Mouse (Mus musculus) embryonic facial prominence, embryonic 12.5 days (tissue): Measurements from ENCODE around the gene Slit2. TPM values are rescaled to one million over a fixed set of nuclear protein-coding genes. Genes with fewer than 3 reads are reported as not detected.
A peak's percentile ranks its signal among the peaks of the same experiment; 100 is the strongest.

Experiments used
- ATAC-seq: fragments of 200-750 bp; cut with Nextera tagmentation; 2 replicates; pipeline ENCODE4 v1.8.0; 2017; ENCODE audit not compliant: insufficient number of reproducible peaks, insufficient read depth, low FRiP score, low TSS enrichment
- H3K27ac ChIP-seq: fragments of 300-500 bp; sonication (generic); 2 replicates; pipeline ENCODE4 v1.5.1; 2016; ENCODE audit warnings: mild to moderate bottlenecking
- H3K27me3 ChIP-seq: fragments of 300-500 bp; sonication (generic); 2 replicates; pipeline ENCODE4 v1.6.1; 2016; ENCODE audit warnings: mild to moderate bottlenecking, moderate library complexity
- H3K36me3 ChIP-seq: fragments of 300-500 bp; sonication (generic); 2 replicates; pipeline ENCODE4 v1.6.1; 2016; ENCODE audit warnings: mild to moderate bottlenecking
- H3K4me1 ChIP-seq: fragments of 300-500 bp; sonication (generic); 2 replicates; pipeline ENCODE4 v1.6.1; 2016
- H3K4me2 ChIP-seq: fragments of 300-500 bp; sonication (generic); replicated peaks from 2 replicates; pipeline ENCODE4 v1.6.1; 2016; ENCODE audit warnings: mild to moderate bottlenecking, moderate library complexity
- H3K4me3 ChIP-seq: fragments of 300-500 bp; sonication (generic); 2 replicates; pipeline ENCODE4 v1.5.1; 2016; ENCODE audit warnings: mild to moderate bottlenecking
- H3K9ac ChIP-seq: fragments of 300-500 bp; sonication (generic); 2 replicates; pipeline ENCODE4 v1.6.1; 2016; ENCODE audit warnings: mild to moderate bottlenecking, moderate library complexity
- H3K9me3 ChIP-seq: fragments of 300-500 bp; sonication (generic); 2 replicates; pipeline ENCODE4 v1.6.1; 2016; ENCODE audit warnings: mild to moderate bottlenecking, moderate library complexity
- WGBS: fragments of 180-500 bp; shearing (Covaris S2); methylation state at CpG from one replicate; pipeline ENCODE4 v1.1.7; 2016; 5-methylcytosine and 5-hydroxymethylcytosine counted together
- polyA plus RNA-seq: library from polyadenylated mRNA; unstranded; fragments of >200 nt; fragmentation: Nextera tagmentation; extraction: Ambion mirVana; gene quantifications from 2 replicates; pipeline ENCODE4 v1.2.1, GENCODE M21; 2016

Gene Slit2
- polyA plus RNA-seq: 37.1 and 38.0 TPM in 2 replicates

GRCm38 (mm10) chr5:47982941-47983701 lies at the start of gene Slit2:
Gene Slit2, plus strand, starts transcription at chr5:47983138.
- peak; percentile 81 for ATAC-seq
- H3K27ac ChIP-seq: peak within 1 kb of the TSS; percentile 80
- no peaks in the 10 kb centered on the region for H3K36me3 ChIP-seq
- peak within 1 kb of the TSS; percentile 90 for H3K4me2 ChIP-seq
- H3K4me3 ChIP-seq: peak within 1 kb of the TSS; percentile 65
- 0 out of 2 replicates have a peak, but pooled peaks cover 6% of the 10 kb centered on the region for H3K27me3 ChIP-seq
- no peaks in the 10 kb centered on the region for H3K9me3 ChIP-seq
- H3K9ac ChIP-seq: peak within 1 kb of the TSS; percentile 65
- under 1% methylated on average over 65 of the region's 66 CpGs for WGBS
- H3K4me1 ChIP-seq: peaks cover 20% of the 10 kb centered on the region; the same call in 1 of the 2 replicates

GRCm38 (mm10) chr5:47938586-47939372 lies 44.2 kb upstream of the Slit2 start:
- H3K27ac ChIP-seq: no peak overlapping the region
- WGBS: 82% methylated on average over 5 of the region's 5 CpGs
- no peak overlapping the region for H3K4me3 ChIP-seq
- no peak overlapping the region for H3K9ac ChIP-seq
- no peaks in the 10 kb centered on the region for H3K36me3 ChIP-seq
- no peaks in the 10 kb centered on the region for H3K27me3 ChIP-seq
- H3K4me2 ChIP-seq: no peak overlapping the region
- H3K9me3 ChIP-seq: no peaks in the 10 kb centered on the region
- no peak for ATAC-seq
- no peaks in the 10 kb centered on the region for H3K4me1 ChIP-seq

GRCm38 (mm10) chr5:47956451-47956850 lies 26.5 kb upstream of the Slit2 start:
- Histone ChIP-seq H3K4me3 (no peak overlapping the region), H3K27ac (no peak overlapping the region), H3K4me1 (no peaks in the 10 kb centered on the region), H3K36me3 (no peaks in the 10 kb centered on the region), H3K9me3 (no peaks in the 10 kb centered on the region), H3K27me3 (no peaks in the 10 kb centered on the region), H3K9ac (no peak overlapping the region), H3K4me2 (no peak overlapping the region)
- WGBS: 76% methylated on average over 1 of the region's 1 CpGs
- no peak for ATAC-seq

- no peak overlapping the region for H3K4me2 ChIP-seq
Observed at GRCm38 (mm10) chr5:47975795-47976194, 7.1 kb upstream of the Slit2 start.

GRCm38 (mm10) chr5:47979371-47979770 lies 3.6 kb upstream of the Slit2 start:
- Histone ChIP-seq H3K27me3 (no peaks in the 10 kb centered on the region), H3K27ac (no peak overlapping the region), H3K4me3 (no peak overlapping the region), H3K9ac (no peak overlapping the region), H3K9me3 (no peaks in the 10 kb centered on the region), H3K36me3 (no peaks in the 10 kb centered on the region), H3K4me1 (0 out of 2 replicates have a peak, but pooled peaks cover 6% of the 10 kb centered on the region), H3K4me2 (no peak overlapping the region)
- WGBS: 32% methylated on average over 4 of the region's 4 CpGs
- ATAC-seq: no peak

More at GRCm38 (mm10) chr5:47975795-47976194, 7.1 kb upstream of the Slit2 start:
- Histone ChIP-seq H3K4me3 (no peak overlapping the region), H3K9ac (no peak overlapping the region), H3K27me3 (no peaks in the 10 kb centered on the region), H3K36me3 (no peaks in the 10 kb centered on the region), H3K9me3 (no peaks in the 10 kb centered on the region), H3K4me1 (no peaks in the 10 kb centered on the region), H3K27ac (no peak overlapping the region)
- ATAC-seq: no peak
- 77% methylated on average over 2 of the region's 2 CpGs for WGBS

GRCm38 (mm10) chr5:47980459-47980858 lies 2.5 kb upstream of the Slit2 start:
- Histone ChIP-seq H3K27me3 (0 out of 2 replicates have a peak, but pooled peaks cover 6% of the 10 kb centered on the region), H3K9ac (no peak overlapping the region), H3K4me3 (no peak overlapping the region), H3K36me3 (no peaks in the 10 kb centered on the region), H3K4me2 (no peak overlapping the region), H3K27ac (no peak overlapping the region), H3K9me3 (no peaks in the 10 kb centered on the region), H3K4me1 (peaks cover 16% of the 10 kb centered on the region; the same call in 1 of the 2 replicates)
- WGBS: 23% methylated on average over 5 of the region's 5 CpGs
- no peak for ATAC-seq

- Histone ChIP-seq H3K9me3 (no peaks in the 10 kb centered on the region), H3K9ac (no peak overlapping the region), H3K27me3 (0 out of 2 replicates have a peak, but pooled peaks cover 6% of the 10 kb centered on the region), H3K4me3 (peak overlapping the region; percentile 65; the same call in 1 of the 2 replicates), H3K4me1 (peaks cover 16% of the 10 kb centered on the region; the same call in 1 of the 2 replicates), H3K4me2 (peak overlapping the region; percentile 90), H3K36me3 (no peaks in the 10 kb centered on the region), H3K27ac (no peak overlapping the region)
- no peak for ATAC-seq
- 51% methylated on average over 8 of the region's 8 CpGs for WGBS
Observed at GRCm38 (mm10) chr5:47981951-47982350, 987 bp upstream of the Slit2 start.

- H3K9me3 ChIP-seq: no peaks in the 10 kb centered on the region
- no peaks in the 10 kb centered on the region for H3K36me3 ChIP-seq
- 0 out of 2 replicates have a peak, but pooled peaks cover 6% of the 10 kb centered on the region for H3K27me3 ChIP-seq
- H3K4me1 ChIP-seq: peaks cover 27% of the 10 kb centered on the region; the same call in 1 of the 2 replicates
- ATAC-seq: peak; percentile 24; the same call in 1 of the 2 replicates
- H3K4me2 ChIP-seq: peak overlapping the region; percentile 90
- H3K27ac ChIP-seq: peak overlapping the region; percentile 80; the same call in 1 of the 2 replicates
- H3K4me3 ChIP-seq: peak overlapping the region; percentile 65
- peak overlapping the region; percentile 65 for H3K9ac ChIP-seq
- under 1% methylated on average over 38 of the region's 38 CpGs for WGBS
Observed at GRCm38 (mm10) chr5:47983746-47984583, 1.0 kb downstream of the Slit2 start.

GRCm38 (mm10) chr5:47984584-47985197 lies 1.8 kb downstream of the Slit2 start:
- 0 out of 2 replicates have a peak, but pooled peaks have one; percentile 7 for ATAC-seq
- H3K27ac ChIP-seq: no peak overlapping the region
- no peaks in the 10 kb centered on the region for H3K9me3 ChIP-seq
- H3K4me3 ChIP-seq: peak overlapping the region; percentile 65
- no peaks in the 10 kb centered on the region for H3K36me3 ChIP-seq
- H3K27me3 ChIP-seq: 0 out of 2 replicates have a peak, but pooled peaks cover 6% of the 10 kb centered on the region
- peak overlapping the region; percentile 90 for H3K4me2 ChIP-seq
- peaks cover 30% of the 10 kb centered on the region; the same call in 1 of the 2 replicates for H3K4me1 ChIP-seq
- 1% methylated on average over 23 of the region's 23 CpGs for WGBS
- peak overlapping the region; percentile 65 for H3K9ac ChIP-seq

GRCm38 (mm10) chr5:47985198-47985631 lies 2.3 kb downstream of the Slit2 start:
- H3K4me3 ChIP-seq: peak overlapping the region; percentile 65
- peaks cover 30% of the 10 kb centered on the region; the same call in 1 of the 2 replicates for H3K4me1 ChIP-seq
- no peaks in the 10 kb centered on the region for H3K9me3 ChIP-seq
- no peak overlapping the region for H3K27ac ChIP-seq
- no peaks in the 10 kb centered on the region for H3K36me3 ChIP-seq
- ATAC-seq: 0 out of 2 replicates have a peak, but pooled peaks have one; percentile 19
- H3K9ac ChIP-seq: peak overlapping the region; percentile 65
- peak overlapping the region; percentile 90 for H3K4me2 ChIP-seq
- H3K27me3 ChIP-seq: 0 out of 2 replicates have a peak, but pooled peaks cover 6% of the 10 kb centered on the region
- WGBS: 2% methylated on average over 13 of the region's 13 CpGs
